Mouse (Mus musculus) telencephalon, adult 2 months (tissue): Measurements from ENCODE around the gene 6430550D23Rik.
"Not testable (repeated sequence)": the region's sequence is repeated elsewhere in the genome, so short reads cannot be mapped to it uniquely, and the experiment has no call there.

ENCODE experiments used
- DNase-seq: peaks from one replicate; pipeline ENCODE4 v3.0.0-alpha.2; 2011; ENCODE audit warnings: low read depth, low spot score

6430550D23Rik gene

DNA sequence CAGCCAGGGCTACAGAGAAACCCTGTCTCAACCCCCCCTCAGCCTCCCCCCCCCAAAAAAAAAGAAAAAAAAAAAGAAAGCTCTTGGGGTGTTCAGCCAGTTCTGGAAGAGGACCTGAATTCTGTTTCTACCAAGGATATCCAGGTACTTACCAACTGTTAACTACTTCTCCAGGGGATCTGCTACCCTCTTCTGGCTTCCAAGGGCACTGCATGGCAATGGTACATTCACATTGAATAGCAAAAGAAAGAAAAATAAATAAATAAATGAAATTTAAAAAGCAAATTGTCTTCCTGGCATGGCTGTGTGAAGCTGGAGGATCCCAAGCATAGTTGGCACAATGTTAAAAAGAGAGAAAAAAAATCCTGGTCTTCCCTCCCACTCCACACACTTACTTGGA is 55.8 kb downstream of the 6430550D23Rik start:
- DNase-seq: no peak

- DNase-seq: no peak
These were observed 58.4 kb downstream of the 6430550D23Rik start for GRCm38 (mm10) chr2:155949362-155949761.

DNA sequence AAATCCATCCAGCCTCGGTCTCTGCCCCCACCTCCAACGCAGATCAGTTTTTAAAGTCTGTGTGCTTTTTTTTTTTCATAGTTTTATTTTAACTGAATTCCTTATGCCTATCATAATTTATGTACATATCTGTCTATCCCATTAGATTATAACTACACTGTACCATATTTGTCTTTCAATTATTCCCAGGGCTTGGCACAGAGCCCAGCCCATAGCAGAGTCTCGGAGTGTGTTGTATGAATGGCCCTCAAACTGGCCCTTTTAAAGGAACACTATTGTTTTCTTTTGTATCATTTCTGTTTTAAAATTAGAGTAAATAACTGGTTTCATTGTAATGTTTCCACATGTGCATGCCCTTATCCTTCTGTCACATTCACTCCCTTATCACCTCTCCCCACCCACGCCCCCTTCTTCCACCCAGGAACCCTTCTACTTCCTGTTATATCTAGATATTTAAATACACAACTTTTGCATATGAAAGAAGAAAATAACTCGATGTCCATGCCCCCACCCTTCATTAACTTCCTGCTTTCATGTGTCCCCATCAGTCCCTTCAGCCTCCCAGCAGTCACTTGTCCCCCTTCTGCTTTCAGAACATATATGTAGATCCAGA is 60.3 kb downstream of the 6430550D23Rik start:
- DNase-seq: no peak

GRCm38 (mm10) chr2:155946499-155946898 is 61.3 kb downstream of the 6430550D23Rik start:
- no peak for DNase-seq

DNA sequence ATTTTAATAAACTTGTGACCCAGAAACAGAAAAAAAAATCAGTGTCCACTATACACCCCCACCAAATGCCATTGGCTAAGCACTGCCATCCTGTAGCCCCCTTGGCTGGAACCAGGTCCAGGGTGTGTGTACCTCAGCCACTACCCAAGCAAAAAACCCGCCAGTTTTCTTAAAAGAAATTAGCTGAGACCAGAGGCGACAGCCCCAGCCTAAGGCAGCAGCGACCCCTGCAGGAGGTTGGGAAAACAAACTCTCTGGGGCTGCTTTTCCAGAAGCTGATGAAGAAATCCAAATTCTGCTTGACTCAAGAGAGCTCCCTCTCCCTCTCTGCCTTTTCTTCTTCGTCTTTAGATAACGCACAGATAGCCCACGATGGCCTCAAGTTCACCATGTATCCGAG is 61.7 kb downstream of the 6430550D23Rik start:
- DNase-seq: peak; percentile 13

DNA sequence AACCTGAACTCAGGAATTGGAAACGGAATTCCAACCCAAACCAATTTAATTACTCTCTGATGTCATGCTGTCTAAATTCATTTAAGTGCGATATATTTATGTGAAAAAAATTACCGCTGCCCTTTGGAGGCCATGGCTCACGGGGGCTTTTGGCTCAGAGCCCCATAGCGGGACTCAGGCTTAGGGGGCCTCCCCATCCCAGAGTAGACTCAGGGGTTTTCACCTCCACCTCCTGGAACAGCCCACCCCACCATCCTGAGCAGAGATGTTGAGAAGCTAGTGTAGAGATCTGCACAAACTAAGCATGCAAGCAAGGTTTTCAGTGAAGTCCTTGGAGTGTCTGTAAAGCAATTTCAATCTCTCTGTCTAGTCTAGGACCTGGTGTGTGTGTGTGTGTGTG is 62.2 kb downstream of the 6430550D23Rik start:
- no peak for DNase-seq

- peak; percentile 26 for DNase-seq
These were observed 62.7 kb downstream of the 6430550D23Rik start, which contains the start of gene Gdf5 for GRCm38 (mm10) chr2:155945124-155945523. Gene Gdf5 (minus strand): TSS chr2:155945367.

DNA sequence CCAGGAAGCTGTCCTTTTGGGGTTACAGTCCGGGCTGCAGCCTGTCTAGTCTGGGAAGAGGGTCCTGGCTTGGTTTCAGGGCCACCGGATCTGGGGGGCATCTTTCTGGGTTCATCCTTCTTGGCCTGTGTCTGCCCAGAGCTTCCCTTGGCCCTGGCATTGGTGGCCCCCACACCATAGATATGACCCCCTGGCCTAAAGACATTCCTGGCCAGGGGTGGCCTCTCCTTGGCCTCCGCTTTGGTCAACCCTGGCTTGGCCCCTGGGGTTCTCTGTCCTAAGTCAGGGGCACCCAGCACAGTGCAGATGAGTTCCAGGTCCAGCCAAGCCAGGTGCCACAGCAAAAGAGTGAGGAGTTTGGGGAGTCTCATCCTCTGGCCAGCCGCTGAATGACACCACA is 63.1 kb downstream of the 6430550D23Rik start:
- DNase-seq: no peak

- no peak for DNase-seq
These were observed 64.3 kb downstream of the 6430550D23Rik start for GRCm38 (mm10) chr2:155943463-155943862.

- no peak for DNase-seq
These were observed 65.9 kb downstream of the 6430550D23Rik start for GRCm38 (mm10) chr2:155941697-155942442.

DNA sequence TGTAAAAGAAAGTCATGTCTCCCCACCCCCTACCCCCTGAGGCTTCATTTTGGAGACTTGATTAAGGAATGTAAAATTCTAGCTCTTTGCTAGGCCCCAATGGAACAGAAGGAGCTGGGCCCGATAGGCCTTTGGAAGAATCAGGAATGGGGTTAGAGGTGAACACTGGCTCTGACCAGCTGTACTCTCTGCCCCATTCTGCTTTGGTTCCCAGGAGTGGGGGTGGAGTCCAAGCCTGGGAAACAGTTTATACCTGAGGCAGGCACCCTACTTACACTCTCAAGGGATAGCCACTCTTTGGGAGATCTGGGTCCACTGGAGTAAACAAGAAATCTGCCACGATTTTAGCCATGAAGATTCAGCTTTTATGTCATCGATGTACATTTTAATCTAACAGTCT is 67.1 kb downstream of the 6430550D23Rik start, which contains the start of gene Gm15557:
Gm15557 (plus strand) TSS at position 48 of the 400 bp plus-strand sequence.
- DNase-seq: no peak

DNA sequence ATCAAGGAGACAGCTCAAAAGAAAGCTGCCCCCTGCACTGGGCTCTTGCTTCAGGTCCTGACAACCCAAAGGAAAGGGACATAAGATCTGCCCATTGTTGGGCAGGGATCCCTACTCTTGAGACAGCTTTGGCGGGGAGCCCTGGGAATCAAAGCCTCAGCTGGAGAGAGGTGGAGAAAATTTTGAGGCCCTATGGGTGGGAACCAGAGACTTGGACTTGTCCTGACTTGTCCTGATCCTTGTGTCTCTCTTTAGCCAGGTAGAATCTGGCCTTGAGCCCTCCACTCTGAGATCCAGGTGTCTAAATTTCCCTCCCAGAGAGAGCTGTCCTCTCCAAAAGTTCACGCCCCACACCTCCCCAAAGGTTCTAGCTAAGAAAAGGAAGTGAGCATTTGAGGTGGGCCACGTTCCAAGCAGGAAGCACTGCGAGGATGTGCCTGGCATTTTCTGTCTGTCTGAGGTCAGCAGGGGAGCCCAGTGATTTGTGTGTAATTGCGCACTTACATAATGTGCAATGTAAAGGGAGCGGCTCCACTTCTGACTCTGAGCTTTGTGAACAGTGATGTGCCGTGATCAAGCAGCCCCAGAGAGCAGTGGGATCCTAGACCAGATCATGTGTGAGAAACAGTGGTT is 67.8 kb downstream of the 6430550D23Rik start:
- no peak for DNase-seq

- peak; percentile 96 for DNase-seq
These were observed 78.0 kb downstream of the 6430550D23Rik start, which contains the start of gene Uqcc1 for GRCm38 (mm10) chr2:155929531-155930442. Gene Uqcc1 (minus strand): TSS chr2:155930310.

DNA sequence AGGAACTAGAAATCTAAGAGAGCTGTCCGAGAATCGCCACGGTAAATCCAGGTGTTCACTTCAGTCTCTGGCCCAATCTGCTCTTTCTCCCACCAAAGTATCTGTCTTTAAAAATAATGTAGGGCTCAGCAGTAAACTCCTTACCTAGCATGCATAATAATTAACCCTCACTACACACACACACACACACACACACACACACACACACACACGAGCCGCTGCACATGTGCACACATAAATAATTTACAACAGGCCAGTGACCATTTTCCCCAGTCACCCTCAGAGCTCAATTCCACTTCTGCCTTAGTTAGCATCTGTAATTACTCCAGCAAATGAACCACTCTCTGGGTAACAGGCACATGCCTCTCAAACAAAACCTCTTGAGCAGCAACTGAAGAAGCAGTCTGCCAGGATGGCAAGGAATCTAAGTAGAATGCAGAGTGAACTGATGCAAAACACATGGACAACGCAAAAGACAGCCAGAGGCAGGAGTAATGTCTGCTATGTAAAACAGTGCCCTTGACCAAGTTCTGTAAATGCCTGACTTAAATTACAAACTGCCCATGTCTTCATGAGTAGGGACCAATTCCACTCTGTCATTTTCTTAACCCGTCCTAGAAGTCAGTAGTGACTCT is 78.9 kb downstream of the 6430550D23Rik start:
- DNase-seq: no peak

- not testable (repeated sequence) for DNase-seq
These were observed 82.6 kb downstream of the 6430550D23Rik start for GRCm38 (mm10) chr2:155925213-155925612.
